Mouse (Mus musculus) midbrain, embryonic 12.5 days (tissue): ENCODE measurements around the gene Oscar. TPM values are rescaled to one million over a fixed set of nuclear protein-coding genes. Genes with fewer than 3 reads are reported as not detected.
"Not testable (repeated sequence)": the region's sequence is repeated elsewhere in the genome, so short reads cannot be mapped to it uniquely, and the experiment has no call there.

Experiments used
- ATAC-seq: fragments of 200-750 bp; cut with Nextera tagmentation; 2 replicates; pipeline ENCODE4 v1.8.0; 2017; ENCODE audit warnings: low read depth, moderate TSS enrichment, moderate library complexity; ENCODE audit not compliant: low FRiP score
- H3K27ac ChIP-seq: fragments of 300-500 bp; sonication (generic); replicated peaks from 2 replicates; pipeline ENCODE4 v1.5.1; 2016; ENCODE audit warnings: mild to moderate bottlenecking
- H3K27me3 ChIP-seq: fragments of 300-500 bp; sonication (generic); 2 replicates; pipeline ENCODE4 v1.6.1; 2016; ENCODE audit warnings: mild to moderate bottlenecking
- H3K36me3 ChIP-seq: fragments of 300-500 bp; sonication (generic); 2 replicates; pipeline ENCODE4 v1.6.1; 2016
- H3K4me1 ChIP-seq: fragments of 300-500 bp; sonication (generic); 2 replicates; pipeline ENCODE4 v1.6.1; 2016
- H3K4me2 ChIP-seq: fragments of 300-500 bp; sonication (generic); replicated peaks from 2 replicates; pipeline ENCODE4 v1.6.1; 2016; ENCODE audit warnings: mild to moderate bottlenecking, moderate library complexity
- H3K4me3 ChIP-seq: fragments of 300-500 bp; sonication (generic); 2 replicates; pipeline ENCODE4 v1.5.1; 2016; ENCODE audit warnings: mild to moderate bottlenecking
- H3K9ac ChIP-seq: fragments of 300-500 bp; sonication (generic); replicated peaks from 2 replicates; pipeline ENCODE4 v1.6.1; 2016; ENCODE audit warnings: mild to moderate bottlenecking, moderate library complexity
- H3K9me3 ChIP-seq: fragments of 300-500 bp; sonication (generic); 2 replicates; pipeline ENCODE4 v1.6.1; 2016; ENCODE audit warnings: mild to moderate bottlenecking
- WGBS: fragments of 180-500 bp; shearing (Covaris S2); methylation state at CpG from one replicate; pipeline ENCODE4 v1.1.7; 2016; 5-methylcytosine and 5-hydroxymethylcytosine counted together
- polyA plus RNA-seq: library from polyadenylated mRNA; unstranded; fragments of >200 nt; fragmentation: Nextera tagmentation; extraction: Ambion mirVana; gene quantifications from 2 replicates; pipeline ENCODE4 v1.2.1, GENCODE M21; 2016

Oscar gene
- polyA plus RNA-seq, 1 experiment from 2014 or later = 0.22 TPM

GRCm38 (mm10) chr7:3607391-3607790, 8.6 kb downstream of the Oscar start:
- Histone ChIP-seq H3K9me3 (no peaks in the 10 kb centered on the region), H3K36me3 (no peaks in the 10 kb centered on the region), H3K9ac (no peak overlapping the region), H3K27me3 (no peaks in the 10 kb centered on the region), H3K4me3 (no peak overlapping the region), H3K4me2 (no peak overlapping the region), H3K4me1 (no peaks in the 10 kb centered on the region), H3K27ac (no peak overlapping the region)
- ATAC-seq = no peak
- 86% methylated on average over 6 of the region's 6 CpGs for WGBS

DNA sequence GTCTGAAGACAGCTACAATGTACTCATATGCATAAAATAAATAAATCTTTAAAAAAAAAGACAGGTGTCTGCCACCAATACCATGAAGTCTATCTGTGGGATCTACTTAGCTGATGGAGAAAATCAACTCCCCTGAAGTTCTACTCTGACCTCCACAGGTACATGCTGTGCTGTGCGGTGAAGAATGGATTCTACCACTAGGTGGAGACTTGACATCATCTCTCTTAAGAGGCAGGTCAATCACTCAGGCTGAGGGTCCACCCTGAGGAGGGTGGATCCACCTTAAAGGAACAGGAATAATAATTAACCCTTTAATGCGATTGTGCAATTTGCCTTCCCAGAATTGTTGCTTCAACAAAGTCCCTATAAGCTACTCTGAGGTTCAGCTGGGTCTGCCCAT, 9.2 kb downstream of the Oscar start:
- no peaks in the 10 kb centered on the region for H3K9me3 ChIP-seq
- H3K27me3 ChIP-seq = no peaks in the 10 kb centered on the region
- H3K9ac ChIP-seq = no peak overlapping the region
- no peak overlapping the region for H3K4me2 ChIP-seq
- H3K4me1 ChIP-seq = no peaks in the 10 kb centered on the region
- no peaks in the 10 kb centered on the region for H3K36me3 ChIP-seq
- no peak overlapping the region for H3K27ac ChIP-seq
- no peak overlapping the region for H3K4me3 ChIP-seq
- no peak for ATAC-seq
- 15% methylated on average over 2 of the region's 2 CpGs for WGBS

GRCm38 (mm10) chr7:3601119-3601518, 14.8 kb downstream of the Oscar start:
- Histone ChIP-seq H3K27me3 (no peaks in the 10 kb centered on the region), H3K9ac (no peak overlapping the region), H3K4me1 (no peaks in the 10 kb centered on the region), H3K36me3 (no peaks in the 10 kb centered on the region), H3K4me2 (no peak overlapping the region), H3K4me3 (no peak overlapping the region), H3K27ac (no peak overlapping the region), H3K9me3 (no peaks in the 10 kb centered on the region)
- WGBS = 17% methylated on average over 4 of the region's 4 CpGs
- 0 out of 2 replicates have a peak, but pooled peaks have one; percentile 30 for ATAC-seq

DNA sequence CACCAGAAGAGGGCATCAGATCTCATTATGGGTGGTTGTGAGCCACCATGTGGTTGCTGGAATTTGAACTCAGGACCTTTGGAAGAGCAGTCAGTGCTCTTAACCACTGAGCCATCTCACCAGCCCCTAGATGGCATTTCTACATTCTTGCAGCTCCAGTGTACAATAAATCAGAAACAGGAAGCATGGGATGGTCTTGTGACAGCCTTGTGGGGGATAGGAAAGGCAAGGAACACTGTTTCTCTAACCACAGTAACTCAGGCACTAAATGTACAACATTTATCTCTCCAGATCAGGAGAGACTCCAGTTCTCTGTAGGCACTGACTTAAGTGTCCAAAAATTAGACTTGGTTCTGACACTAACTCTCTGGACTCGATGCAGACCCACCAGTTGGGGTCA, 18.2 kb downstream of the Oscar start:
- not testable (repeated sequence) for H3K4me2 ChIP-seq, H3K4me1 ChIP-seq, H3K36me3 ChIP-seq, H3K9me3 ChIP-seq, H3K9ac ChIP-seq, H3K27me3 ChIP-seq, H3K27ac ChIP-seq, ATAC-seq, H3K4me3 ChIP-seq
- 76% methylated on average over 1 of the region's 1 CpGs for WGBS

DNA sequence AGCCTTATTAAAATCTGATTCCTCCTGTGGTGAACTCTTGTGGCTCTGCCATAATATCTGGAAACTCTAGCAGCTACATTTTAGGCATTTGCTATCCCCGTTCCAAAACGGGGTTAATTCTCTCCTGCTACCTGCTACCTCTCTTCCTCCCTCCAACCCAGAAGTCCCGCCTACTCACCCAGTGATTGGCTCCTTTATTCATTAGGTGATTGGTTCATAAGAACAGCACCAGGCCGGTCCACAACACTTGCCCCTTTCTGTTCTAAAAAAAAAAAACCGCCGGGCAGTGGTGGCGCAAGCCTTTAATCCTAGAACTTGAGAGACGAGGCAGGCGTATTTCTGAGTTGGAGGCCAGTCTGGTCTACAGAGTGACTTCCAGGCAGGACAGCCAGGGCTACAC, 20.8 kb downstream of the Oscar start:
- no peaks in the 10 kb centered on the region for H3K9me3 ChIP-seq
- no peaks in the 10 kb centered on the region for H3K27me3 ChIP-seq
- ATAC-seq = no peak
- H3K27ac ChIP-seq = no peak overlapping the region
- no peak overlapping the region for H3K9ac ChIP-seq
- WGBS = 19% methylated on average over 9 of the region's 9 CpGs
- H3K36me3 ChIP-seq = no peaks in the 10 kb centered on the region
- H3K4me2 ChIP-seq = no peak overlapping the region
- H3K4me1 ChIP-seq = no peaks in the 10 kb centered on the region
- no peak overlapping the region for H3K4me3 ChIP-seq

DNA sequence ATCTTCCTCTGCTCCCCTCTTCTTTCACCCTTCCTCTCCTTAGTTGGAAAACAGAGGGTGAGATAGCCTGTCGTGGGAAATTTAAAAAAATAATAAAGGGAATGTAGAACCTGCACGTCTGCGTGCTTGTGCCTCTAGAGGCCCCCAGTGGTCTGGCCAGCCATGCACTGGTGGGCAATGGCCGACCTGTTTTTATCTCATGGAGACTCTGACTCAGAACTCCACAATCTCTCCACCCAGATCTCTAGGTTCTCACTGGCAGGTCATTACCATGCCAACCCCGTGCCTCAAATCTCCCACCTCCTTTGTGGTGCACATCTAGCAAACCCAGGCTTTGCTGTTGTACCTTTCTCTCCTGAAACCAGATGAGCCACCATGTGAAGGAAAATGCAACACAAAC, 21.3 kb downstream of the Oscar start:
- 20% methylated on average over 5 of the region's 5 CpGs for WGBS
- H3K27me3 ChIP-seq = no peaks in the 10 kb centered on the region
- H3K4me2 ChIP-seq = no peak overlapping the region; the same call in 1 of the 2 replicates
- no peak for ATAC-seq
- H3K36me3 ChIP-seq = no peaks in the 10 kb centered on the region
- H3K9ac ChIP-seq = no peak overlapping the region
- H3K27ac ChIP-seq = no peak overlapping the region
- no peaks in the 10 kb centered on the region for H3K9me3 ChIP-seq
- H3K4me3 ChIP-seq = no peak overlapping the region
- no peaks in the 10 kb centered on the region for H3K4me1 ChIP-seq

DNA sequence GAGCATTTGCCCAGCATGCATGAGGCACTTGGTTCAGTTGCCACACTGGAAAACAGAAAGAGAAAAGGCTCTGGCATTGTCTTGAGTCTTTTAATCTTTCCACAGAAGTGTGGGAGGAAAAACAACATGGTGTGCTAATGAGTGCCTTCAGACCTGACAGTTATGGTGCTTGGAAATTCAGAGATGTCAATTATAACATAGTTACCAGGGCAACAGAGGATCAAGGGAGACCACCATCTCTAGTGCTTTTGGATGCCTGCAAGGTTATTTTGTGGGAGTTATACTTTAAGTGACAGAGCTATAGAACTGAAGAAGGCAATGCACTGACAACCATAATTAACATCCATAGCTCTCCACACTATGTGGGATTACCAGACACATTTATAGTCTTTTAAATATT, 22.1 kb downstream of the Oscar start:
- Histone ChIP-seq H3K4me2 (no peak overlapping the region), H3K27me3 (no peaks in the 10 kb centered on the region), H3K36me3 (no peaks in the 10 kb centered on the region), H3K4me1 (no peaks in the 10 kb centered on the region), H3K9me3 (no peaks in the 10 kb centered on the region), H3K4me3 (no peak overlapping the region), H3K9ac (no peak overlapping the region), H3K27ac (no peak overlapping the region)
- no peak for ATAC-seq

DNA sequence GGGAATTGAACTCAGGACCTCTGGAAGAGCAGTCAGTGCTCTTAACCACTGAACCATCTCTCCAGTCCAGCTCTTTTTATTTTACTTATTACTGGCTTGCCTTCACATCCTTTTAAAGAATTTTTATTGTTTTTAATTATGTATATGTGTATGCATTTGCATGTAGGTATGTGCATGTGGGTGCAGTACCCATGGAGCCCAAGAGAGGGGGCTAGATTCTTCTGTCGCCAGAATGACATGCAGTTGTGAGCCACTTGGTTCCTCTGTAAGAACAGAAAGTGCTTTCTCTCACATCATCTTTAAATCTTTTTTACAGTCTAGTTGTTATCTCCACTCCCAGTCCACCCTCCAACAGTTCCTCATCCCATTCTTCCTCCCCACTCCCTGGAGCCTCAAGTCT, 24.4 kb downstream of the Oscar start:
- no peak overlapping the region for H3K27ac ChIP-seq
- H3K4me3 ChIP-seq = no peak overlapping the region
- H3K36me3 ChIP-seq = no peaks in the 10 kb centered on the region
- peaks cover 2% of the 10 kb centered on the region; the same call in 1 of the 2 replicates for H3K4me1 ChIP-seq
- H3K27me3 ChIP-seq = no peaks in the 10 kb centered on the region
- no peak overlapping the region for H3K4me2 ChIP-seq
- H3K9me3 ChIP-seq = no peaks in the 10 kb centered on the region
- no peak for ATAC-seq
- WGBS = 76% methylated on average over 1 of the region's 1 CpGs
- H3K9ac ChIP-seq = no peak overlapping the region

GRCm38 (mm10) chr7:3590550-3590949, 25.4 kb downstream of the Oscar start:
- Histone ChIP-seq H3K36me3 (no peaks in the 10 kb centered on the region), H3K4me1 (peaks cover 6% of the 10 kb centered on the region; the same call in 1 of the 2 replicates), H3K27me3 (no peaks in the 10 kb centered on the region), H3K9ac (no peak overlapping the region), H3K4me2 (no peak overlapping the region), H3K4me3 (no peak overlapping the region), H3K27ac (no peak overlapping the region), H3K9me3 (no peaks in the 10 kb centered on the region)
- no peak for ATAC-seq
- WGBS = 83% methylated on average over 3 of the region's 3 CpGs

DNA sequence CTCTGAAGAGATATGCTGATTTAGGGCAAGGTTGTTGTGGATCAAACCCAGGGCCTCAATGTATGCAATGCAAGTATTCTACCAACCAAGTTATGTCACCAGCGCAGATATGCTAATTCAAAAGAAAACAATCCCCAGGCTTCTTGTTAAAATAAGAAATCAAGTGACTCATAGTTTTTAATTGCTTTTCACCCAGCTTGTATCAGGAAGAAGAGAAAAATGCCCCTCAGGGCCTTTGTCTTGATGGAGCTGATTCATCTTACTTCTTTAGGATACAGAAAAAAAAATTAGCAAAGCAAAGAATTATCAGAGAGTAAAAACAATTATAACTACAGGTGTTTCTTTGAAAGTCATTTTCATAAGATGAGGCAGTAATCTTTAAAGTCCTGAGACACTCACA, 28.7 kb downstream of the Oscar start:
- Histone ChIP-seq H3K27ac (no peak overlapping the region), H3K4me3 (no peak overlapping the region), H3K4me1 (peaks cover 6% of the 10 kb centered on the region; the same call in 1 of the 2 replicates), H3K9me3 (no peaks in the 10 kb centered on the region), H3K27me3 (no peaks in the 10 kb centered on the region), H3K9ac (no peak overlapping the region), H3K36me3 (no peaks in the 10 kb centered on the region), H3K4me2 (no peak overlapping the region)
- WGBS = 88% methylated on average over 1 of the region's 1 CpGs
- ATAC-seq = no peak

- Histone ChIP-seq H3K36me3 (no peaks in the 10 kb centered on the region), H3K9ac (no peak overlapping the region), H3K4me2 (0 out of 2 replicates have a peak overlapping the region, but pooled peaks have one; percentile 3), H3K4me1 (peaks cover 6% of the 10 kb centered on the region; the same call in 1 of the 2 replicates), H3K27me3 (no peaks in the 10 kb centered on the region), H3K4me3 (no peak overlapping the region), H3K27ac (no peak overlapping the region), H3K9me3 (no peaks in the 10 kb centered on the region)
- no peak for ATAC-seq
- WGBS = 3% methylated on average over 5 of the region's 5 CpGs
Observed at GRCm38 (mm10) chr7:3586255-3586654, 29.7 kb downstream of the Oscar start.

DNA sequence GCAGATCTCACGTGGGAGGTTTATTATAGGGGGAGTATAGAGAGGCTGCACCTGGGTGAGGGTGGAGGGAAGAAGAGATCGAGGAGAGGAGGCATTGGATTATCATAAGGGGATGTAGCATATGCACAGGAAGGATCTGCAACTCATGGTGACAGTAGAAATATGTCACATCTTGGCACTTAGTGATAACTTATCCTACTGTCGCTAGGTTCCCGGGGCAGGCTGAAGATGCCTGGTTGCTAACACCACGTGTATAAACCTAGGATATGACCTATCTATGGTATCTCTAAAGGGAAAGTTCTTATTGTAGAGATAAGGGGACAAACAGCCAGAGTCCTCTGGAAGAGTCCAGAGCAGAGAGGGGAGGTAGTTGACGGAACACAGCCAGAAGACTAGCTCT, 30.2 kb downstream of the Oscar start:
- ATAC-seq = no peak
- H3K9me3 ChIP-seq = no peaks in the 10 kb centered on the region
- no peak overlapping the region for H3K4me3 ChIP-seq
- H3K4me2 ChIP-seq = no peak overlapping the region
- no peaks in the 10 kb centered on the region for H3K27me3 ChIP-seq
- no peak overlapping the region for H3K27ac ChIP-seq
- H3K9ac ChIP-seq = no peak overlapping the region
- peaks cover 6% of the 10 kb centered on the region; the same call in 1 of the 2 replicates for H3K4me1 ChIP-seq
- H3K36me3 ChIP-seq = no peaks in the 10 kb centered on the region
- WGBS = 22% methylated on average over 6 of the region's 6 CpGs

GRCm38 (mm10) chr7:3580029-3580428, 35.9 kb downstream of the Oscar start:
- WGBS = 74% methylated on average over 2 of the region's 2 CpGs

More at GRCm38 (mm10) chr7:3580029-3580428, 35.9 kb downstream of the Oscar start:
- H3K36me3 ChIP-seq = no peaks in the 10 kb centered on the region
- no peaks in the 10 kb centered on the region for H3K9me3 ChIP-seq
- ATAC-seq = no peak
- no peak overlapping the region for H3K9ac ChIP-seq
- no peaks in the 10 kb centered on the region for H3K27me3 ChIP-seq
- H3K27ac ChIP-seq = no peak overlapping the region
- H3K4me3 ChIP-seq = no peak overlapping the region
- H3K4me2 ChIP-seq = no peak overlapping the region
- no peaks in the 10 kb centered on the region for H3K4me1 ChIP-seq
